Mouse (Mus musculus) spleen, adult 18-20 months (tissue): Measurements from ENCODE around the gene Dnajb1.

Experiments used
- DNase-seq, 2 experiments: peaks; one replicate each; pipeline ENCODE4 v3.0.0; 2022; ENCODE audit warnings: mixed read lengths in 2 of 2

The Dnajb1 gene

DNA sequence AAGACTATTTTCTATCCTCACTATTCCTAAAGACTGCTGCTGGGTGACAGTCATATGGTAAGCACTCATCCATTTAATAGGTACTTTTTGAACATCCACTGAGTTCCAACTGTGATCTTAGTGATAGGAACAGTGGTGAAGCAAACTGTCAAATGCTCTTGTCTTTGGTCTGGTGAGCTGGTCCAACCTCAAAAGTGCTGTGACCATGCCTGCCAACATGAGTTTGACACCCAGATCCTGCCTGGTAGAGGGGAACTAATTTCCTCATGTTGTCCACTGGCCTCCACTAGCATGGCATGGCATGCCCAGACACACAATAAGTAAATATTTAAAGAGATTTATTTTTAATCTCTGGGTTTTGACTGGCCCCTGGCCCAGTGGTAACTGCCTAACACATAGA lies 8.6 kb downstream of the Dnajb1 start:
- no peak for DNase-seq

DNA sequence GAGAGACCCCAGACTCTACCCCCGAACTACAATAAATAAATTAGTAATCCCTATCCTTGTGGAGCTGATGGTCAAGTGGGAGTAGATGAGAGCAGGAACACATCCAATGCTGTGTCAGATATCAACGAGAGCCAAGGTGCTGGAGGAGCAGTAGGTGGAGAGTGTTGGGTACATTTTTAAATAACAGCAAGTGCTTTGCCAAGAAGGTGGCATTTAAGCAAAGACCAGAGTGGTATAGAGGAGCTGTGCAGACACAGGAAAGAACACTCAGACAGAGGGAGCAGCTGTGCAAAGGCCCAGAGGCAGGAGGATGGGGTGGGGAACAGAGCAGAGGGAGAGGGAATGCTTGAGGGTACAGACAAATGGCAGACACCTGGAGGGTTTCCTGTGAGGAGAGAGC lies 9.1 kb downstream of the Dnajb1 start:
- no peak for DNase-seq

DNA sequence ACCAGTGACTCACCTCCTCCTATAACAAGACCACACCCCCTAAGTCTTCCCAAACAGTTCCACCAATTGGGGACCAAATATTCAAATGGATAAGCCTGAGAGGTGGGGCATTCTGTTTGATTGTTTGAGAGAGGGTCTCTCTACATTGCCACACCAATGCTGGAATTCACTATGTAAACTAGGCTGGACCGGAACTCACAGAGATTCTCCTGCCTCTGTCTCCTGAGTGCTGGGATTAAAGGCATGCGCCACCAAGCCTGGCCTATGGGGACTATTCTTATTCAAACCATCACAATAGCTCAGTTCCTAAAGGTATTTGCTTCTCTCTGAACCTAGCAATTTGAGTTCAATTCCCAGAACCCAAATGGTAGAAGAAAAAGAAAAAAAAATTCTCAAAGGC lies 10.6 kb downstream of the Dnajb1 start:
- no peak for DNase-seq

- DNase-seq, result no peak
Measured at GRCm38 (mm10) chr8:83619568-83620285, 11.7 kb downstream of the Dnajb1 start.

DNA sequence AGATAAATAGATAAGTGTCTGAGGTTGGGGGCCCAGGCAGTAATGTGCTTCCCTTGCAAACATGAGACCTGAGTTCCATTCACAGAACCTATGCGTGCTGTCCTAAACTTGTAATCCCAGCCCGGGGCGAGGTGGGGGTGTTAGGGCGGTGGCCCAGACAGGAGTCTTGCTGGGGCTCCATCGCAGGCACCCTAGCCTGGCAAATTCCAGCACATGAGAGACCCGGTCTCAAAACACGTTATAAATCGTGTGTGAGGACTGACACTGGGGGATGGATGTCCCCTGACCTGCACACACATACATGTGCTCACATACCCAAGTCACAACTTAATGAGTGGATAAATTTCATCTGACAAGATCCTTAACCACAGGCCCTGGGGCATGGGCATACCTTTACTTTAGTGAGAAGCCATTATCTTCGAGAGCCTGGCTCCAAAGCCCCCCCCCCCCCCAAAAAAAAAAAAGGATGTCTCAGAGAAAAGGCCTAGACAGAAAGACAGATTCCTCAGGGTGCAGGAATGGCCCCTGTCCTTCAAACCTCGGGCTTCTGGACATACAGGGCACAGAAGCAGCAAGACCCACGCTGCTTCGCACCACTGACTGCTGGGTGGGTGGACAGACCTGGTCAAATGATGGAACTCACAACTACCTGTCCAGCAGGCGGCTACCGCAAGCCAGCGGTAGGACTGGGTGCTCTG lies 13.8 kb downstream of the Dnajb1 start:
- DNase-seq, result no peak

DNA sequence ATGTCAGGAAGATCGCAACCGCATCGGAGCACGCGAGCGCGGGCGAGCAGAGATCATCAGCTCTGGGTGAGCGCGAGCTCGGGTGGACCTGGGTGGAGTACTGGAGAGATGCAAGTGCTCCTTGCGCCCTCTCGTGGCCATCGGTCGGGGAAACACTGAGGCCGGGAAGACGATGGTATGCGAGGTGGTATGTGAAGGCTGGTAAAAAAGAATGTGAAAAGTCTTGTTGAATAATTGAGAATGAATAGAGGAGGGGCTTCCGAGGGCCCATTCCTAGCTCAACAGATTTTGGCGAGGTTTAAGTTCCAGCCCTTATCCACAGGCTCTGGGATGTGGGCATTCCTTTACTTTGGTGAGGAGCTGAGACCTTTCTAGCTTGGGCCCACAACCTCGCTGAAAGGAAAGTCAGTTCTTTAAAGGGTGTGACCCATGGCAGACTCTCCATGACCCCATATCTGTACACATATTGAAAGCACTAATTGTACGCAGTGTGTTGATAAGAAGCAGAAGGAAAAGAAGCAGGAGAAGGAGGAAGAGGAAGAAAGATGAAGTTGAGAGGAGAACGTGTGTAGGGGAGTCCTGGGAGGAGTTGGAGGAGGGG lies 14.5 kb downstream of the Dnajb1 start:
- DNase-seq, result peak; percentile 68 to 88

DNA sequence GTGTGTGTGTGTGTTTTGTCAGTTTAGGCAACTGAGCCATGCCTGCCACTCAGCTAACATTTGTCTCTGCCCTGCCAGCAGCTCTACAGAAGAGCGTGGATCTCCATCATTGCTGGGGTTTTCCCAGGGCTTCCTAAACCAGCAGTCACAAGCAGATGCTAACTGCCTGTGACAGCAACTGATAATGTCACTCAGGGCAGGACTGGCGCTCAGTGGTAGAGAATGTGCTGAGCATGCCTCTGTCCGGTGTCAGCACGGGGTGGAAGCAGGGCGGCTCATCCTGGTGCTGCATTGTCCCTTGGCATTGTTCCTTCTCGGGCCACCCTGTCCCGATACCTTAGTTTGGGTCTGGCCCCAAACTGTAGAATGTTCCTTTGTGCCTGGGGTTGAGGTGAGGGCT lies 15.6 kb downstream of the Dnajb1 start:
- no peak for DNase-seq

GRCm38 (mm10) chr8:83624739-83625138 lies 16.7 kb downstream of the Dnajb1 start:
- DNase-seq, result no peak

- no peak for DNase-seq
Measured at GRCm38 (mm10) chr8:83625676-83626299, 17.8 kb downstream of the Dnajb1 start.

DNA sequence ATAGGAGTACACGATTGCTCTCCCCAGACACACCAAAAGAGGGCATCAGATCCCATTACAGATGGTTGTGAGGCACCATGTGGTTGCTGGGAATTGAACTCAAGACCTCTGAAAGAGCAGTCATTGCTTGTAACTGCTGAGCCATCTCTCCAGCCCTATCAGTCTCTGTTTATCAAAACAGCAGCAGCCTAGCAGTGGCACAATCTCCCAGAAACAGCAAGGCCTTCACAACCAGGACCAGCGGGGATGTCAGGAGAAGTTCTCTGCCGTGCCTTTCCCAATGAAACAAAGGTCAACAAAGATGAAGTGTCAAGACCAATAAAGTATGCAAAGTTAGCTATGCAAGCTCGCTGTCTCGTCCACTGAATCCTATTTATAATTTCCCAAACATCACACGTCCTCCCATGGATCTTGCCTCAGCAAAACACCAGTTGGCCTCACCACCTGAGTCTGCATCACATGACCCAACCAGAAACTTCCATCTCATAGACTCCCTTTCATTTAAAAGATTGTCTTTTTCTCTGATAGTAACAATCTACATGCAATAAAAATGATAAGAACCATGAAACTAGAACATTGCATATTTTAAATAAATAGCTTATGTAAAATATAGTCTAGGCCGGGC lies 24.2 kb downstream of the Dnajb1 start:
- no peak for DNase-seq

GRCm38 (mm10) chr8:83638856-83639255 lies 30.9 kb downstream of the Dnajb1 start:
- DNase-seq, result no peak

- no peak for DNase-seq
Measured at GRCm38 (mm10) chr8:83639649-83640048, 31.7 kb downstream of the Dnajb1 start.

- DNase-seq, result no peak
Measured at GRCm38 (mm10) chr8:83647511-83647910, 39.5 kb downstream of the Dnajb1 start.

GRCm38 (mm10) chr8:83648031-83648430 lies 40.0 kb downstream of the Dnajb1 start:
- DNase-seq, result no peak

DNA sequence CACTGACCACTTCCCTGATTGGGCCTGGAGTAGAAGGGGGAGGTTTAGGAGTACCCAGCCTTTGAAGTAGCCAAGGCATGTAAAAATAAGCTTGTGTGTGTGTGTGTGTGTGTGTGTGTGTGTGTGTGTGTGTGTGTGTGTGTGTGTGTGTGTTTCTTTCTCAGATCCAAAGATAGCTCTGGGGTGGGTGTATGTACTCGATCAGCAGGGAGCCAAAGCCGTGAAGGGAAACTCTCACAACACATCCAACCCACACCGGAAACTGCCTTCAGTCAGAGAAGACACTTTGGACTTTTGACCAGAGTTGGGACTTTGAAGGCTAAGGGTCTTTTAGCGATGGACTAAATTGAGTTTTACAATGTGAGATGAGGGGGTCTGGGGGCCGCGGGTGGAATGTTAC lies 41.7 kb downstream of the Dnajb1 start:
- no peak for DNase-seq

GRCm38 (mm10) chr8:83652030-83652743 lies 44.2 kb downstream of the Dnajb1 start, which contains the start of gene Gipc1:
Gene Gipc1 (plus strand): TSS chr8:83652677.
- peak; percentile 91 to 92 for DNase-seq

DNA sequence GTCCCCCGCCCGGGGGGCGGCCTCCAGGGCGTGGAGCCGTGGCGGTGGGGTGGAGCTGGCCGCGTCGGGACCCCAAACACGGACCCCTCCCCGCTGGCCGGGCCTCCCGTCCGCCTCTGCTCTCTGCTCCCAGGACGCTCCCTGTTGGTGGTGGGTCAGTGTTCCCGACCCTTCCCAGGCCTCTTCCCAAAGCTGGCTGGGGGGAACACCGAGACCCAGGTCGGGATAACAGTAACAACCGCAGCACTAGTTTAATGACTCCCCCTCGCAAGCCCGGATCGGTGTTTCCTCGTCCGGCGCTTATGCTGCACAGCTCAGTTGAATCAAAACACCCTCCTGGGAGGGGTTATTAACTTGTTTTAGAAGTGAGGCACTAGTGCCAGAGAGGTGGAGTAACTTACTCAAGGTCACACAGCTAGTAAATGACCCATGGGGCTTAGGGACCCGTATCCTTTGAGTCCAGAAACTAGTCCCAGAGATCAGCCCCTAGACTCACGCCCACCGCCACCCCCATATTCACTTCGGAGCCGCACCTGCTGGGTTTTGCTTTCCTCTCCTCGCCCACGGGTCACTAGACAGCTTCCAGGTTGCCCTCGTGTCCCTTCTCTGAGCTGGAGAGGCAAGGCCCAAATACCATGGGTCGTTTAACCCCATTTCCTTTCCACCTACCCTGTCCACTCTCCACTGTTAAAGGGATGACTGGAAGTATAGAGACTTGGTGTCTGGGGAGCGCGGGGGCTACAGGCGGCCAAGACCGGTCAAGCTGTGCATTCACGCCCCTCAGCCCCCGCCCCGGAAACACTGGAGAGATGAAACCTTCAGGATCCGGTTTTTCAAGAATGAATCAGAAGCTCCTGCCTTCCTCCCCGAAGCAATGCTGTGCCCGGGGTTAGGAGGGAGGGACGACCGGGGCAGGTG lies 45.0 kb downstream of the Dnajb1 start:
- no peak for DNase-seq

DNA sequence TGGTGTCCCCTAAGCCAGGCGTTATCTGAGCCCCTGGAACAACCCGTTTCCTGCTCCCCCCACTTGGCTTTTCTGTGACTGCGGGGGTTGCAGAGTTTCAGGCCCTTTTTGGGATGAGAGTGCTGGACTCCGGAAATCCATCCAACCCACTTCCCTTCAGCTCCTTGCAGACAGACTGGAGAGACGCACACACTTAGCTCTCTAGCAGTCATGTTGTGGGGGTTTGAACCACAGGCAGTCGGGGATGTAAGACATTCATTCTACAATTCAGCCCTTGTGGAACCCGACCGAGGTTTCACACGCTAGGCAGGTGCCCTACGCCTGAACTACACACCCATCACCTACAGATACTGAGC lies 45.6 kb downstream of the Dnajb1 start:
- no peak for DNase-seq

GRCm38 (mm10) chr8:83654725-83655124 lies 46.7 kb downstream of the Dnajb1 start:
- DNase-seq, result no peak

DNA sequence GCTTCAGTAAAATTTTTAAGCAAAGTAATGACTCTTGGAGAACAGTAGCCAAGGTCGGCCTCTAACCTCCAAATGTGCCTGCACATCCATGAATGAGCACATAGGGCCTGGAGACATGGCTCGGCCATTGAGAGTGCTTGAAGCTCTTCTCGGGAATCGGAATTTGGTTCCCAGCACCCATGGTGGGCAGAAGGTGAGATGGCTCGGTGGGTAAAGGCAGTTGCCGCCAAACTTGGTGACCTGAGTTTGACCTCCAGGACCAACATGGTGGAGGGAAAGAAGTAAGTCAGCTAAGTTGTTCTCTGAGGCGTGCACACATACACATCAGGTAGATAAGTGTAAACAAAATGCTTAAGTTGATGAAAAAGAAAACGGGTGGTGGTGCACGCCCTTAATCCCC lies 48.0 kb downstream of the Dnajb1 start:
- no peak for DNase-seq

DNA sequence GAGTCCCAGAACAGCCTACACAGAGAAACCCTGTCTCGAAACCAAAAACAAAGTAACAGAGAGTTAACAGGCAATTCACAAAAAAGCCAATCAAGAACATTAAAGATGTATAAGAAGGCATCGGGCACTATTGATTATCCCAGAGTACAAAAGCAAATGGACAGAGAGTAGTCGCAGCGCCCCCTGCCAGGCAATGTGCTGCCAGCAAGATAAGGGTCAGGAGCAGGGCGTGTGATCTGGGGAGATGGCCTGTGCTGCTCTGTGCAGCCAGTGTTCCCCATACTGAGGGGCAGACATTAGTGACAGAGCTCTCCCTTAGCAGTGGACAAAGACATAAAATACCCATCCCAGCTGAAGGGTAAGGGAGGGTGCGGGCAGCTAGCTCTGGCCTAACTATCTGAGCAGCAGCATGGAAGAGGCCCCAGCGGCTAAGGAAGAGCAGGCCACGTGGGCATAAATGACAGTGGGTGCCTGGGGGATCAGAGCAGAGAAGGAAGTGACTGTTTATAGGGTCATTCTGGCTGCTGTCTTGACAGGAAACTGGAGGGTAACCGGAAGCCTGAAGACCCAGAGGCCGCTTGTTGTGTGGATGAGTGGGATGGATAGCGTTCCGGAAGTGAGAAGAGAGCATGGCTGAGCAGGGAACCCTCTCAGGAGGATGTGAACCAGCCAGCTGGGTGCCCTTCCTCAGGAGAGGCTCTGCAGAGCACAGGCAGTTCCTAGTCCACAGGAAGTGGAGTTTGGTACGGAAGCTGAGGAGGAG lies 48.7 kb downstream of the Dnajb1 start:
- DNase-seq, result no peak
